Mouse (Mus musculus): Measurements from ENCODE around the gene Slc6a6. TPM values are rescaled to one million over a fixed set of nuclear protein-coding genes. Genes with fewer than 3 reads are reported as not detected.

The Slc6a6 gene
- polyA plus RNA-seq (2015; fragmentation: Nextera tagmentation; extraction: Ambion mirVana) = 82.9 and 96.3 TPM in 2 replicates

- H3K27ac ChIP-seq (ENCODE audit: low read length) = peak within 1 kb of the TSS; percentile 90
- under 1% methylated on average over 68 of the region's 69 CpGs for WGBS
- H3K4me1 ChIP-seq (ENCODE audit: insufficient read depth, low read length) = peaks cover 37% of the 10 kb centered on the region
- peak within 1 kb of the TSS; percentile 85 for H3K9ac ChIP-seq (replicated peaks; ENCODE audit: low read length)
- H3K4me3 ChIP-seq (ENCODE audit: low read length) = peak within 1 kb of the TSS; percentile 67
- H3K27me3 ChIP-seq (ENCODE audit: insufficient read depth, low read length) = no peaks in the 10 kb centered on the region
- peak; percentile 84 for ATAC-seq (ENCODE audit: low FRiP score, low TSS enrichment)
- H3K9me3 ChIP-seq (ENCODE audit: low read length) = no peaks in the 10 kb centered on the region
- no peaks in the 10 kb centered on the region for H3K36me3 ChIP-seq (ENCODE audit: insufficient read depth, low read length)
- H3K4me2 ChIP-seq (replicated peaks; ENCODE audit: low read depth, low read length) = peak within 1 kb of the TSS; percentile 68
Observed at GRCm38 (mm10) chr6:91683602-91684473, at the start of gene Slc6a6. Slc6a6 (plus strand) TSS chr6:91684053.

- Histone ChIP-seq H3K27ac (ENCODE audit: low read length) (no peak overlapping the region), H3K4me1 (ENCODE audit: insufficient read depth, low read length) (peaks cover 6% of the 10 kb centered on the region; the same call in 1 of the 2 replicates), H3K4me2 (replicated peaks; ENCODE audit: low read depth, low read length) (no peak overlapping the region), H3K9me3 (ENCODE audit: low read length) (0 out of 2 replicates have a peak, but pooled peaks cover 5% of the 10 kb centered on the region), H3K36me3 (ENCODE audit: insufficient read depth, low read length) (no peaks in the 10 kb centered on the region), H3K9ac (replicated peaks; ENCODE audit: low read length) (no peak overlapping the region), H3K4me3 (ENCODE audit: low read length) (no peak overlapping the region), H3K27me3 (ENCODE audit: insufficient read depth, low read length) (no peaks in the 10 kb centered on the region)
- WGBS = 68% methylated on average over 2 of the region's 2 CpGs
- no peak for ATAC-seq (ENCODE audit: low FRiP score, low TSS enrichment)
Observed at GRCm38 (mm10) chr6:91634417-91634816, 49.4 kb upstream of the Slc6a6 start.

- no peak for ATAC-seq (ENCODE audit: low FRiP score, low TSS enrichment)
- WGBS = 75% methylated on average over 2 of the region's 2 CpGs
Observed at GRCm38 (mm10) chr6:91634876-91635275, 49.0 kb upstream of the Slc6a6 start.

GRCm38 (mm10) chr6:91638204-91638995 is 45.5 kb upstream of the Slc6a6 start:
- Histone ChIP-seq H3K4me2 (replicated peaks; ENCODE audit: low read depth, low read length) (no peak overlapping the region), H3K4me3 (ENCODE audit: low read length) (no peak overlapping the region), H3K9ac (replicated peaks; ENCODE audit: low read length) (no peak overlapping the region), H3K9me3 (ENCODE audit: low read length) (no peaks in the 10 kb centered on the region), H3K4me1 (ENCODE audit: insufficient read depth, low read length) (peaks cover 6% of the 10 kb centered on the region; the same call in 1 of the 2 replicates), H3K27me3 (ENCODE audit: insufficient read depth, low read length) (no peaks in the 10 kb centered on the region), H3K36me3 (ENCODE audit: insufficient read depth, low read length) (no peaks in the 10 kb centered on the region), H3K27ac (ENCODE audit: low read length) (peak overlapping the region; percentile 71)
- ATAC-seq (ENCODE audit: low FRiP score, low TSS enrichment) = peak; percentile 86
- WGBS = 19% methylated on average over 9 of the region's 9 CpGs

More at GRCm38 (mm10) chr6:91634876-91635275, 49.0 kb upstream of the Slc6a6 start:
- H3K4me3 ChIP-seq (ENCODE audit: low read length) = no peak overlapping the region
- no peak overlapping the region for H3K27ac ChIP-seq (ENCODE audit: low read length)
- H3K4me1 ChIP-seq (ENCODE audit: insufficient read depth, low read length) = peaks cover 6% of the 10 kb centered on the region; the same call in 1 of the 2 replicates
- 0 out of 2 replicates have a peak, but pooled peaks cover 5% of the 10 kb centered on the region for H3K9me3 ChIP-seq (ENCODE audit: low read length)
- H3K27me3 ChIP-seq (ENCODE audit: insufficient read depth, low read length) = no peaks in the 10 kb centered on the region
- no peak overlapping the region for H3K4me2 ChIP-seq (replicated peaks; ENCODE audit: low read depth, low read length)
- no peak overlapping the region for H3K9ac ChIP-seq (replicated peaks; ENCODE audit: low read length)
- H3K36me3 ChIP-seq (ENCODE audit: insufficient read depth, low read length) = no peaks in the 10 kb centered on the region

- H3K27ac ChIP-seq (ENCODE audit: low read length) = no peak overlapping the region
- WGBS = 83% methylated on average over 5 of the region's 5 CpGs
- ATAC-seq (ENCODE audit: low FRiP score, low TSS enrichment) = no peak
- peaks cover 13% of the 10 kb centered on the region for H3K4me1 ChIP-seq (ENCODE audit: insufficient read depth, low read length)
- H3K4me3 ChIP-seq (ENCODE audit: low read length) = no peak overlapping the region
- no peaks in the 10 kb centered on the region for H3K27me3 ChIP-seq (ENCODE audit: insufficient read depth, low read length)
- no peaks in the 10 kb centered on the region for H3K9me3 ChIP-seq (ENCODE audit: low read length)
- no peak overlapping the region for H3K4me2 ChIP-seq (replicated peaks; ENCODE audit: low read depth, low read length)
- H3K36me3 ChIP-seq (ENCODE audit: insufficient read depth, low read length) = no peaks in the 10 kb centered on the region
- H3K9ac ChIP-seq (replicated peaks; ENCODE audit: low read length) = no peak overlapping the region
Observed at GRCm38 (mm10) chr6:91643011-91643410, 40.8 kb upstream of the Slc6a6 start.

GRCm38 (mm10) chr6:91643416-91643921 is 40.4 kb upstream of the Slc6a6 start:
- peaks cover 12% of the 10 kb centered on the region for H3K4me1 ChIP-seq (ENCODE audit: insufficient read depth, low read length)
- no peaks in the 10 kb centered on the region for H3K9me3 ChIP-seq (ENCODE audit: low read length)
- H3K9ac ChIP-seq (replicated peaks; ENCODE audit: low read length) = no peak overlapping the region
- no peaks in the 10 kb centered on the region for H3K36me3 ChIP-seq (ENCODE audit: insufficient read depth, low read length)
- no peak overlapping the region for H3K4me2 ChIP-seq (replicated peaks; ENCODE audit: low read depth, low read length)
- no peak overlapping the region for H3K4me3 ChIP-seq (ENCODE audit: low read length)
- WGBS = 86% methylated on average over 2 of the region's 2 CpGs
- H3K27ac ChIP-seq (ENCODE audit: low read length) = no peak overlapping the region
- no peaks in the 10 kb centered on the region for H3K27me3 ChIP-seq (ENCODE audit: insufficient read depth, low read length)
- ATAC-seq (ENCODE audit: low FRiP score, low TSS enrichment) = no peak

GRCm38 (mm10) chr6:91646019-91646418 is 37.8 kb upstream of the Slc6a6 start:
- H3K27ac ChIP-seq (ENCODE audit: low read length) = no peak overlapping the region
- 76% methylated on average over 10 of the region's 10 CpGs for WGBS

GRCm38 (mm10) chr6:91646822-91647221 is 37.0 kb upstream of the Slc6a6 start:
- H3K9me3 ChIP-seq (ENCODE audit: low read length) = no peaks in the 10 kb centered on the region
- no peaks in the 10 kb centered on the region for H3K36me3 ChIP-seq (ENCODE audit: insufficient read depth, low read length)
- 46% methylated on average over 4 of the region's 4 CpGs for WGBS
- H3K4me1 ChIP-seq (ENCODE audit: insufficient read depth, low read length) = peaks cover 12% of the 10 kb centered on the region
- no peak overlapping the region for H3K4me2 ChIP-seq (replicated peaks; ENCODE audit: low read depth, low read length)
- no peak overlapping the region for H3K27ac ChIP-seq (ENCODE audit: low read length)
- H3K9ac ChIP-seq (replicated peaks; ENCODE audit: low read length) = no peak overlapping the region
- no peaks in the 10 kb centered on the region for H3K27me3 ChIP-seq (ENCODE audit: insufficient read depth, low read length)
- ATAC-seq (ENCODE audit: low FRiP score, low TSS enrichment) = no peak
- H3K4me3 ChIP-seq (ENCODE audit: low read length) = no peak overlapping the region

More at GRCm38 (mm10) chr6:91646019-91646418, 37.8 kb upstream of the Slc6a6 start:
- H3K9ac ChIP-seq (replicated peaks; ENCODE audit: low read length) = no peak overlapping the region
- H3K4me2 ChIP-seq (replicated peaks; ENCODE audit: low read depth, low read length) = no peak overlapping the region
- H3K36me3 ChIP-seq (ENCODE audit: insufficient read depth, low read length) = no peaks in the 10 kb centered on the region
- peaks cover 12% of the 10 kb centered on the region for H3K4me1 ChIP-seq (ENCODE audit: insufficient read depth, low read length)
- no peaks in the 10 kb centered on the region for H3K9me3 ChIP-seq (ENCODE audit: low read length)
- H3K4me3 ChIP-seq (ENCODE audit: low read length) = no peak overlapping the region
- ATAC-seq (ENCODE audit: low FRiP score, low TSS enrichment) = no peak
- H3K27me3 ChIP-seq (ENCODE audit: insufficient read depth, low read length) = no peaks in the 10 kb centered on the region

GRCm38 (mm10) chr6:91647385-91647791 is 36.5 kb upstream of the Slc6a6 start:
- H3K9me3 ChIP-seq (ENCODE audit: low read length) = no peaks in the 10 kb centered on the region
- no peak overlapping the region for H3K4me3 ChIP-seq (ENCODE audit: low read length)
- no peak overlapping the region for H3K4me2 ChIP-seq (replicated peaks; ENCODE audit: low read depth, low read length)
- H3K36me3 ChIP-seq (ENCODE audit: insufficient read depth, low read length) = no peaks in the 10 kb centered on the region
- no peaks in the 10 kb centered on the region for H3K27me3 ChIP-seq (ENCODE audit: insufficient read depth, low read length)
- peaks cover 12% of the 10 kb centered on the region for H3K4me1 ChIP-seq (ENCODE audit: insufficient read depth, low read length)
- peak; percentile 60; the same call in 1 of the 2 replicates for ATAC-seq (ENCODE audit: low FRiP score, low TSS enrichment)
- WGBS = 44% methylated on average over 9 of the region's 9 CpGs
- no peak overlapping the region for H3K27ac ChIP-seq (ENCODE audit: low read length)
- no peak overlapping the region for H3K9ac ChIP-seq (replicated peaks; ENCODE audit: low read length)

All from kidney, embryonic 16.5 days (tissue).